Mouse (Mus musculus) stomach, postnatal 0 days (tissue): ENCODE results near the gene Hsd3b7. TPM values are rescaled to one million over a fixed set of nuclear protein-coding genes. Genes with fewer than 3 reads are reported as not detected.
"Not testable (repeated sequence)": the region's sequence is repeated elsewhere in the genome, so short reads cannot be mapped to it uniquely, and the experiment has no call there.

Experiments used
- ATAC-seq: fragments of 200-750 bp; cut with Nextera tagmentation; 2 replicates; pipeline ENCODE4 v1.8.0; 2017; ENCODE audit not compliant: low FRiP score, low TSS enrichment
- DNase-seq: peaks from one replicate; pipeline ENCODE4 v3.0.0-alpha.2; 2016; ENCODE audit warnings: low spot score
- H3K27ac ChIP-seq: fragments of 300-500 bp; sonication (generic); replicated peaks from 2 replicates; pipeline ENCODE4 v1.5.1; 2014; ENCODE audit warnings: mild to moderate bottlenecking, control low read depth
- H3K27me3 ChIP-seq: fragments of 300-500 bp; sonication (generic); 2 replicates; pipeline ENCODE4 v1.6.1; 2014; ENCODE audit warnings: low read length; ENCODE audit not compliant: control insufficient read depth, insufficient read depth
- H3K36me3 ChIP-seq: fragments of 300-500 bp; sonication (generic); 2 replicates; pipeline ENCODE4 v1.6.1; 2014; ENCODE audit warnings: low read length, mixed read lengths; ENCODE audit not compliant: control insufficient read depth, insufficient read depth
- H3K4me1 ChIP-seq: fragments of 300-500 bp; sonication (generic); replicated peaks from 2 replicates; pipeline ENCODE4 v1.6.1; 2014; ENCODE audit warnings: antibody characterized with exemption; ENCODE audit not compliant: control insufficient read depth, insufficient read depth
- H3K4me2 ChIP-seq: fragments of 300-500 bp; sonication (generic); replicated peaks from 2 replicates; pipeline ENCODE4 v1.6.1; 2014; ENCODE audit warnings: low read depth, mild to moderate bottlenecking, control low read depth, moderate library complexity
- H3K4me3 ChIP-seq: fragments of 300-500 bp; sonication (generic); 2 replicates; pipeline ENCODE4 v1.5.1; 2014; ENCODE audit warnings: low read depth, low read length, control low read depth
- H3K9ac ChIP-seq: fragments of 300-500 bp; sonication (generic); 2 replicates; pipeline ENCODE4 v1.6.1; 2014; ENCODE audit warnings: mild to moderate bottlenecking, low read length, control low read depth, mixed read lengths
- H3K9me3 ChIP-seq: fragments of 300-500 bp; sonication (generic); 2 replicates; pipeline ENCODE4 v1.6.1; 2016; ENCODE audit warnings: low read length; ENCODE audit not compliant: control insufficient read depth
- CTCF ChIP-seq: IDR thresholded peaks from 2 replicates; pipeline ENCODE4 v1.5.1; 2016; ENCODE audit warnings: antibody characterized with exemption, low read depth, mild to moderate bottlenecking, moderate library complexity
- EP300 ChIP-seq: optimal IDR thresholded peaks from 2 replicates; pipeline ENCODE3; 2016; ENCODE audit warnings: antibody characterized with exemption
- WGBS: fragments of 180-500 bp; shearing (Covaris S2); extraction: QIAGEN DNeasy Blood & Tissue Kit; methylation state at CpG from one replicate; pipeline ENCODE4 v1.1.7; 2014; 5-methylcytosine and 5-hydroxymethylcytosine counted together
- polyA plus RNA-seq: library from polyadenylated mRNA; unstranded; fragments of >200 nt; fragmentation: Nextera tagmentation; extraction: Ambion mirVana; gene quantifications from 2 replicates; pipeline ENCODE4 v1.2.1, GENCODE M21; 2015

Gene Hsd3b7
- polyA plus RNA-seq, 1 experiment from 2014 or later, result 31.7 TPM

DNA sequence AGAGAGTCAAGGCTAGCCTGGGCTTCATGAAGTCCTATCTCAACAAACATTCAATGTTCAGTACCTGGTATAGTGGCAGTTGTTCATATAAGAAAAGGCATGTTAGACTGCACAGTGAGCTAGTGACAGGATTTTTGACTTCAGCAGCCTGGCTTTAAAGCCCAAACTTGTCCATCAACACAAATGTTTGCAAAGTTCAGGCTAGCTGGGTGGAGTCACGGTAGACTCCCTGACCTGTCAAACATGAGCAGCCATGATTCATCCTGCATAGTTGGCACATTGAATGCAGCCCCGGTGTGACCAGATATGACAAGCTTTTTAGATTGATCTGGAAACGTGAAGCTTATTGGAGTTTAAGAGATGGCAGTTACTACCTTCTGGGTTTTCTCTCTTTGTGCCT, 28.3 kb upstream of the Hsd3b7 start:
- peaks cover 3% of the 10 kb centered on the region; the same call in 1 of the 2 replicates for H3K36me3 ChIP-seq
- H3K27ac ChIP-seq, result 0 out of 2 replicates have a peak overlapping the region, but pooled peaks have one; percentile 56
- peaks cover 4% of the 10 kb centered on the region; the same call in 1 of the 2 replicates for H3K4me1 ChIP-seq
- peak; percentile 32 for DNase-seq
- no peaks in the 10 kb centered on the region for H3K27me3 ChIP-seq
- no peak overlapping the region for H3K9ac ChIP-seq
- no peak for ATAC-seq
- H3K9me3 ChIP-seq, result no peaks in the 10 kb centered on the region
- H3K4me3 ChIP-seq, result no peak overlapping the region
- WGBS, result 41% methylated on average over 3 of the region's 3 CpGs
- H3K4me2 ChIP-seq, result no peak overlapping the region
- TF ChIP-seq CTCF (no peak), EP300 (no peak)

DNA sequence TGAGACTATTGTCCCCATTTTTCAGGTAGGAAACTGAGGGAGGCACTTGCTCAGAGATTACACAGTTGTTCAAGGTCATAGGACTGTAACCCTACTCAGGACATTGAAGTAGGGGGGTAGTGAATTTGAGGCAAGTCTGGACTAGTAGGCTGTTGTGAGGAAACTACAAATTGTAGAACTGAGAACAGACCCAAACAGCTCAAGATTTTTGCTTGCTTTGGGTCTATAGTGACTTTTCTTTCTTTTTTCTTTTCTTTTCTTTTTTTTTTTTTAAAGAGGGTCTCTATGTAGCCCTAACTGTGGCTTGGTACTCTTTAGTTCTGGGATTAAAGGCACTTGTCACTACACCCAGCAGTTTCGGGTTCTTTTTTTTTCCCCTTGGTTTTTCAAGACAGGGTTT, 27.8 kb upstream of the Hsd3b7 start:
- DNase-seq (no peak), ATAC-seq (no peak)
- Histone ChIP-seq H3K4me2 (no peak overlapping the region), H3K4me3 (no peak overlapping the region), H3K9ac (no peak overlapping the region), H3K27me3 (no peaks in the 10 kb centered on the region), H3K36me3 (peaks cover 3% of the 10 kb centered on the region; the same call in 1 of the 2 replicates), H3K27ac (0 out of 2 replicates have a peak overlapping the region, but pooled peaks have one; percentile 35), H3K9me3 (no peaks in the 10 kb centered on the region), H3K4me1 (peaks cover 4% of the 10 kb centered on the region; the same call in 1 of the 2 replicates)
- TF ChIP-seq EP300 (no peak), CTCF (no peak)
- WGBS, result 95% methylated on average over 1 of the region's 1 CpGs

GRCm38 (mm10) chr7:127773664-127774384, 26.6 kb upstream of the Hsd3b7 start:
- H3K27me3 ChIP-seq, result no peaks in the 10 kb centered on the region
- DNase-seq (peak; percentile 83), ATAC-seq (no peak)
- no peak overlapping the region for H3K4me2 ChIP-seq
- H3K9me3 ChIP-seq, result no peaks in the 10 kb centered on the region
- peaks cover 7% of the 10 kb centered on the region for H3K4me1 ChIP-seq
- no peaks in the 10 kb centered on the region; the same call in 1 of the 2 replicates for H3K36me3 ChIP-seq
- H3K9ac ChIP-seq, result no peak overlapping the region
- TF ChIP-seq CTCF (peak; percentile 88), EP300 (no peak)
- no peak overlapping the region for H3K4me3 ChIP-seq
- WGBS, result 39% methylated on average over 9 of the region's 9 CpGs
- H3K27ac ChIP-seq, result 0 out of 2 replicates have a peak overlapping the region, but pooled peaks have one; percentile 18

DNA sequence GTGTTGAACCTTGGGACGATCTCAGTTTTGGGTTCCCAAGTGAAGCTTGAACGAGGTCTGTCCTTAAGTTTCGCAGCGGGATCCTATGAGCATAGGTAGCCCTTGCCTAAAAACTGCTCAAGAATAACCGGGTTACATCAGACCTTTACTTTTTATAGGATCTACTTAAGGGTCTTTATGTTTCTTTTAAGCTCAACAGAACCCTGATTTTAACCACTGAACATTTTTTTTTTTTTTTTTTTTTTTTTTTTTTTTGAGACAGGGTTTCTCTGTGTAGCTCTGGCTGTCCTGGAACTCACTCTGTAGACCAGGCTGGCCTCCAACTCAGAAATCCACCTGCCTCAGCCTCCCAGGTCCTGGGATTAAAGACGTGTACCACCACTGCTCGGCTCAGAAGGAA, 24.6 kb upstream of the Hsd3b7 start:
- H3K27me3 ChIP-seq, H3K36me3 ChIP-seq, H3K4me1 ChIP-seq, ATAC-seq, DNase-seq, H3K9me3 ChIP-seq: not testable (repeated sequence)
- H3K9ac ChIP-seq, result peak overlapping the region; percentile 93
- peak overlapping the region; percentile 62 for H3K4me2 ChIP-seq
- H3K27ac ChIP-seq, result peak overlapping the region; percentile 98; the same call in 1 of the 2 replicates
- peak overlapping the region; percentile 90 for H3K4me3 ChIP-seq
- WGBS, result 71% methylated on average over 7 of the region's 7 CpGs

DNA sequence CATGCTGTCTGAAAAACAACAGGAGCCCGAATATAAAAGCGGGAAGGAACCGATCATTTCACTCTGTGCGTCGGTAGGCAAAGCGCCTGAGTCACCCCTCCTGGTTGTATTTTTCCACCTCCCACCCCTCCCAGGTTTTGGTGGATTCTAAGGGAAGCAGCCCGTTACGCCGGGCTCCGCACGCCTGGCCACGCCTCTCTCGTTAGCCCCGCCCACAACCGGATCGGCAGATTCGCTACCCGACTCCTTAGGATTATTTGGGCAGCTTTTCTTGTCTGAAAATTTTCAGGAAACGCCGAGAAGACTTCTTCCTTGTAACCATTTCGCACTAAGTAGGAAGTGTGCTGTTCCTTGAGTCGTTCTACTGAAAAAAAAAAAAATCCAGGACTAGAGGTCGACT, 24.0 kb upstream of the Hsd3b7 start, which contains the start of gene Setd1a:
TSS of gene Setd1a (plus strand) at position 245 of the 400 bp plus-strand sequence.
- Histone ChIP-seq H3K27me3 (no peaks in the 10 kb centered on the region), H3K9me3 (no peaks in the 10 kb centered on the region), H3K27ac (peak within 1 kb of the TSS; percentile 98), H3K4me1 (peaks cover 3% of the 10 kb centered on the region; the same call in 1 of the 2 replicates), H3K4me3 (peak within 1 kb of the TSS; percentile 90), H3K36me3 (peaks cover 4% of the 10 kb centered on the region), H3K4me2 (peak within 1 kb of the TSS; percentile 64), H3K9ac (peak within 1 kb of the TSS; percentile 93)
- DNase-seq (peak; percentile 86), ATAC-seq (peak; percentile 55)
- under 1% methylated on average over 23 of the region's 23 CpGs for WGBS
- no peak for TF ChIP-seq EP300
- TF ChIP-seq CTCF, result no peak

DNA sequence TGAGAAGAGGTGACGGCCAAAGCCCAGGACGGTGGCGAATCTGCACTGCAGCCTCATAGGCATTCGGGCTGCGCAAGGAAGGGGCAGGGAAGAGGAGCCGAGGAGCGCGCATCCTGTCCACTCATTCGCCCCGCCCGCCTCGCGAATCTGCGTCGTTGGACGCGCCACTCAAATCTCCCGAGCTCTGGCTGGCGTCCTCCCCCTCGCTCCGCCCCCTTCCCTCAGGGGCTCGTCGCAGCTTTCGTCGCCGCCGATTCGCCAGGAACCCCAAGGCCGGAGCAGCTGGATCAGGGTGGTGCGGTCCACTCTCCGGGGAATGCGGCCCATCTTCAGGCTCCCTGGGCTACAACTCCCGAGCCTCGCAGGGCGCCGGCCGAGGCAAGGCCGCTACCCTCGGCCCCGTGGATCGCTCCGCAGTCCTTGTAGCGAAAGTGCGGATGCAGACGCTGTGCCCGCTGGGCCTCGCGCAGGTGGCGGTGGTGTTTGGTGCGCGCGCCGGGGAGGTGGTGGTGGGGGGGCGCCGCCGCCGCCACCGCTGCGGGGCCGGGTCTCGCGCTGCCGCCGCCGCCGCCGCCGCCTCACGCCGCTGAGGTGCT, 23.4 kb upstream of the Hsd3b7 start:
- no peak for TF ChIP-seq EP300
- 0% methylated on average over 54 of the region's 70 CpGs for WGBS
- H3K4me3 ChIP-seq, result peak overlapping the region; percentile 90
- peaks cover 4% of the 10 kb centered on the region for H3K36me3 ChIP-seq
- H3K9ac ChIP-seq, result peak overlapping the region; percentile 93
- peak overlapping the region; percentile 62 for H3K4me2 ChIP-seq
- DNase-seq, result peak; percentile 96
- no peaks in the 10 kb centered on the region for H3K9me3 ChIP-seq
- peak overlapping the region; percentile 98 for H3K27ac ChIP-seq
- peak; percentile 90 for ATAC-seq
- no peaks in the 10 kb centered on the region for H3K27me3 ChIP-seq
- H3K4me1 ChIP-seq, result peaks cover 3% of the 10 kb centered on the region; the same call in 1 of the 2 replicates
